Mouse (Mus musculus): ENCODE results near the gene Map1b. TPM values are rescaled to one million over a fixed set of nuclear protein-coding genes. Genes with fewer than 3 reads are reported as not detected.

Gene Map1b
- total RNA-seq, 1 experiment: 21.2 TPM

- no peaks in the 10 kb centered on the region for H3K4me1 ChIP-seq (ENCODE audit: control insufficient read depth in 2 of 2, insufficient read depth in 2 of 2, low read length in 2 of 2, poor library complexity in 1 of 2)
- no peak overlapping the region for H3K4me3 ChIP-seq (ENCODE audit: insufficient read depth in 1 of 2, low read depth in 1 of 2, low read length in 2 of 2, poor library complexity in 1 of 2, severe bottlenecking in 1 of 2)
Measured at GRCm38 (mm10) chr13:99493304-99493904, 22.9 kb downstream of the Map1b start.

GRCm38 (mm10) chr13:99492619-99493303 lies 23.6 kb downstream of the Map1b start:
- DNase-seq (ENCODE audit: low read depth, low spot score): no peak
- no peaks in the 10 kb centered on the region; the same call in 1 of the 2 replicates for H3K36me3 ChIP-seq (ENCODE audit: control insufficient read depth, insufficient read depth, low read length, poor library complexity, severe bottlenecking)
- no peak for TF ChIP-seq MAFK (IDR thresholded peaks at IDR 0.05; ENCODE audit: insufficient read depth, low read depth, low read length)
- TF ChIP-seq ZC3H11A (IDR thresholded peaks at IDR 0.05; ENCODE audit: borderline replicate concordance, low read depth, low read length): no peak
- no peak for TF ChIP-seq HCFC1 (IDR thresholded peaks at IDR 0.05; ENCODE audit: borderline replicate concordance, insufficient read depth, low read length)
- TF ChIP-seq CHD2 (IDR thresholded peaks at IDR 0.05; ENCODE audit: low read depth, low read length): no peak
- TF ChIP-seq ZNF384 (IDR thresholded peaks at IDR 0.05; ENCODE audit: low read depth, low read length): no peak
- in situ Hi-C loops (cut with MboI; ENCODE audit: low sequenced_read_pairs in 2 of 2, unreplicated experiment in 2 of 2): no loop called here
- no peak overlapping the region for H3K4me3 ChIP-seq (ENCODE audit: insufficient read depth in 1 of 2, low read depth in 1 of 2, low read length in 2 of 2, poor library complexity in 1 of 2, severe bottlenecking in 1 of 2)
- H3K9ac ChIP-seq (ENCODE audit: insufficient read depth, low read depth, low read length, poor library complexity, severe bottlenecking): no peak overlapping the region
- no peaks in the 10 kb centered on the region for H3K4me1 ChIP-seq (ENCODE audit: control insufficient read depth in 2 of 2, insufficient read depth in 2 of 2, low read length in 2 of 2, poor library complexity in 1 of 2)
- no peaks in the 10 kb centered on the region for H3K9me3 ChIP-seq (ENCODE audit: control insufficient read depth, insufficient read depth, low read depth, low read length)
- H3K27ac ChIP-seq (ENCODE audit: insufficient read depth, low read depth, low read length, poor library complexity, severe bottlenecking): no peak overlapping the region

More at GRCm38 (mm10) chr13:99493304-99493904, 22.9 kb downstream of the Map1b start:
- in situ Hi-C loops (cut with MboI; ENCODE audit: low sequenced_read_pairs in 2 of 2, unreplicated experiment in 2 of 2): no loop called here
- no peak overlapping the region for H3K9ac ChIP-seq (ENCODE audit: insufficient read depth, low read depth, low read length, poor library complexity, severe bottlenecking)
- H3K9me3 ChIP-seq (ENCODE audit: control insufficient read depth, insufficient read depth, low read depth, low read length): no peaks in the 10 kb centered on the region
- no peak for DNase-seq (ENCODE audit: low read depth, low spot score)
- H3K36me3 ChIP-seq (ENCODE audit: control insufficient read depth, insufficient read depth, low read length, poor library complexity, severe bottlenecking): no peaks in the 10 kb centered on the region; the same call in 1 of the 2 replicates
- H3K27ac ChIP-seq (ENCODE audit: insufficient read depth, low read depth, low read length, poor library complexity, severe bottlenecking): no peak overlapping the region
- TF ChIP-seq CHD2 (IDR thresholded peaks at IDR 0.05; ENCODE audit: low read depth, low read length): no peak

- Histone ChIP-seq H3K36me3 (ENCODE audit: control insufficient read depth, insufficient read depth, low read length, poor library complexity, severe bottlenecking) (peaks cover 2% of the 10 kb centered on the region; the same call in 1 of the 2 replicates), H3K9me3 (ENCODE audit: control insufficient read depth, insufficient read depth, low read depth, low read length) (no peaks in the 10 kb centered on the region), H3K27ac (ENCODE audit: insufficient read depth, low read depth, low read length, poor library complexity, severe bottlenecking) (no peak overlapping the region), H3K4me3 (ENCODE audit: insufficient read depth in 1 of 2, low read depth in 1 of 2, low read length in 2 of 2, poor library complexity in 1 of 2, severe bottlenecking in 1 of 2) (no peak overlapping the region), H3K4me1 (ENCODE audit: control insufficient read depth in 2 of 2, insufficient read depth in 2 of 2, low read length in 2 of 2, poor library complexity in 1 of 2) (peaks cover 0 to 3% of the 10 kb centered on the region in 2 experiments; a peak in 1 of 4 replicates), H3K9ac (ENCODE audit: insufficient read depth, low read depth, low read length, poor library complexity, severe bottlenecking) (no peak overlapping the region)
- in situ Hi-C loops (cut with MboI; ENCODE audit: low sequenced_read_pairs in 2 of 2, unreplicated experiment in 2 of 2): no loop called here
- TF ChIP-seq ZNF384 (IDR thresholded peaks at IDR 0.05; ENCODE audit: low read depth, low read length) (no peak), ZC3H11A (IDR thresholded peaks at IDR 0.05; ENCODE audit: borderline replicate concordance, low read depth, low read length) (no peak), HCFC1 (IDR thresholded peaks at IDR 0.05; ENCODE audit: borderline replicate concordance, insufficient read depth, low read length) (no peak), MAFK (IDR thresholded peaks at IDR 0.05; ENCODE audit: insufficient read depth, low read depth, low read length) (no peak), CHD2 (IDR thresholded peaks at IDR 0.05; ENCODE audit: low read depth, low read length) (no peak)
- DNase-seq (ENCODE audit: low read depth, low spot score): no peak
Measured at GRCm38 (mm10) chr13:99489998-99490397, 26.3 kb downstream of the Map1b start.

GRCm38 (mm10) chr13:99489175-99489574 lies 27.2 kb downstream of the Map1b start:
- no peak overlapping the region for H3K9ac ChIP-seq (ENCODE audit: insufficient read depth, low read depth, low read length, poor library complexity, severe bottlenecking)
- DNase-seq (ENCODE audit: low read depth, low spot score): no peak
- H3K4me1 ChIP-seq (ENCODE audit: control insufficient read depth in 2 of 2, insufficient read depth in 2 of 2, low read length in 2 of 2, poor library complexity in 1 of 2): peaks cover 0 to 3% of the 10 kb centered on the region in 2 experiments; a peak in 1 of 4 replicates
- no peak overlapping the region for H3K4me3 ChIP-seq (ENCODE audit: insufficient read depth in 1 of 2, low read depth in 1 of 2, low read length in 2 of 2, poor library complexity in 1 of 2, severe bottlenecking in 1 of 2)
- in situ Hi-C loops (cut with MboI; ENCODE audit: low sequenced_read_pairs in 2 of 2, unreplicated experiment in 2 of 2): no loop called here
- TF ChIP-seq MAFK (IDR thresholded peaks at IDR 0.05; ENCODE audit: insufficient read depth, low read depth, low read length): no peak
- TF ChIP-seq ZNF384 (IDR thresholded peaks at IDR 0.05; ENCODE audit: low read depth, low read length): no peak
- no peak for TF ChIP-seq CHD2 (IDR thresholded peaks at IDR 0.05; ENCODE audit: low read depth, low read length)
- TF ChIP-seq HCFC1 (IDR thresholded peaks at IDR 0.05; ENCODE audit: borderline replicate concordance, insufficient read depth, low read length): no peak
- TF ChIP-seq ZC3H11A (IDR thresholded peaks at IDR 0.05; ENCODE audit: borderline replicate concordance, low read depth, low read length): no peak
- no peak overlapping the region for H3K27ac ChIP-seq (ENCODE audit: insufficient read depth, low read depth, low read length, poor library complexity, severe bottlenecking)
- H3K36me3 ChIP-seq (ENCODE audit: control insufficient read depth, insufficient read depth, low read length, poor library complexity, severe bottlenecking): peaks cover 2% of the 10 kb centered on the region; the same call in 1 of the 2 replicates
- no peaks in the 10 kb centered on the region for H3K9me3 ChIP-seq (ENCODE audit: control insufficient read depth, insufficient read depth, low read depth, low read length)

All from ES-E14 (cell line).